Mouse (Mus musculus) limb, embryonic 13.5 days (tissue): ENCODE results near the gene Sox15. TPM values are rescaled to one million over a fixed set of nuclear protein-coding genes. Genes with fewer than 3 reads are reported as not detected.
A peak's percentile ranks its signal among the peaks of the same experiment; 100 is the strongest.

Source experiments
- ATAC-seq: fragments of 200-750 bp; cut with Nextera tagmentation; 2 replicates; pipeline ENCODE4 v1.8.0; 2017; ENCODE audit warnings: low read depth, moderate number of reproducible peaks, moderate TSS enrichment; ENCODE audit not compliant: low FRiP score
- H3K27ac ChIP-seq: fragments of 300-500 bp; sonication (generic); 2 replicates; pipeline ENCODE4 v1.5.1; 2015; ENCODE audit warnings: inconsistent platforms, mild to moderate bottlenecking, moderate library complexity
- H3K27me3 ChIP-seq: fragments of 300-500 bp; sonication (generic); 2 replicates; pipeline ENCODE4 v1.6.1; 2015; ENCODE audit warnings: mild to moderate bottlenecking, inconsistent platforms
- H3K36me3 ChIP-seq: fragments of 300-500 bp; sonication (generic); 2 replicates; pipeline ENCODE4 v1.6.1; 2015; ENCODE audit warnings: inconsistent platforms, mild to moderate bottlenecking, moderate library complexity
- H3K4me1 ChIP-seq: fragments of 300-500 bp; sonication (generic); 2 replicates; pipeline ENCODE4 v1.6.1; 2015; ENCODE audit warnings: inconsistent platforms
- H3K4me2 ChIP-seq: fragments of 300-500 bp; sonication (generic); replicated peaks from 2 replicates; pipeline ENCODE4 v1.6.1; 2015; ENCODE audit warnings: inconsistent platforms, mild to moderate bottlenecking, moderate library complexity
- H3K4me3 ChIP-seq: fragments of 300-500 bp; sonication (generic); 2 replicates; pipeline ENCODE4 v1.5.1; 2015; ENCODE audit warnings: moderate library complexity, mild to moderate bottlenecking, inconsistent platforms
- H3K9ac ChIP-seq: fragments of 300-500 bp; sonication (generic); 2 replicates; pipeline ENCODE4 v1.6.1; 2015; ENCODE audit warnings: mild to moderate bottlenecking, inconsistent platforms
- H3K9me3 ChIP-seq: fragments of 300-500 bp; sonication (generic); 2 replicates; pipeline ENCODE4 v1.6.1; 2016; ENCODE audit warnings: inconsistent platforms
- WGBS: fragments of 180-500 bp; shearing (Covaris S2); methylation state at CpG from one replicate; pipeline ENCODE4 v1.1.7; 2015; 5-methylcytosine and 5-hydroxymethylcytosine counted together
- polyA plus RNA-seq: library from polyadenylated mRNA; unstranded; fragments of >200 nt; fragmentation: Nextera tagmentation; extraction: Ambion mirVana; gene quantifications from 2 replicates; pipeline ENCODE4 v1.2.1, GENCODE M21; 2015

Sox15 gene
- polyA plus RNA-seq, 1 experiment from 2014 or later, result 0.57 TPM

- H3K9me3 ChIP-seq, result no peaks in the 10 kb centered on the region
- no peak for ATAC-seq
- 0 out of 2 replicates have a peak within 1 kb of the TSS, but pooled peaks have one; percentile 25 for H3K4me2 ChIP-seq
- H3K36me3 ChIP-seq, result peaks cover 71% of the 10 kb centered on the region
- peaks cover 32% of the 10 kb centered on the region for H3K4me1 ChIP-seq
- no peaks in the 10 kb centered on the region for H3K27me3 ChIP-seq
- no peak within 1 kb of the TSS for H3K9ac ChIP-seq
- H3K4me3 ChIP-seq, result no peak within 1 kb of the TSS
- no peak within 1 kb of the TSS for H3K27ac ChIP-seq
- 24% methylated on average over 7 of the region's 7 CpGs for WGBS
Measured at GRCm38 (mm10) chr11:69665961-69666664, 11.0 kb downstream of the Sox15 start, which contains the start of gene Cd68. TSS of gene Cd68 (minus strand) at chr11:69666153.

GRCm38 (mm10) chr11:69666665-69667005 is 11.5 kb downstream of the Sox15 start:
- peaks cover 27% of the 10 kb centered on the region for H3K4me1 ChIP-seq
- peaks cover 71% of the 10 kb centered on the region for H3K36me3 ChIP-seq
- ATAC-seq, result no peak
- no peaks in the 10 kb centered on the region for H3K9me3 ChIP-seq
- no peak overlapping the region for H3K4me3 ChIP-seq
- H3K27me3 ChIP-seq, result no peaks in the 10 kb centered on the region
- no peak overlapping the region for H3K4me2 ChIP-seq
- no peak overlapping the region for H3K27ac ChIP-seq
- H3K9ac ChIP-seq, result no peak overlapping the region
- 84% methylated on average over 3 of the region's 3 CpGs for WGBS

GRCm38 (mm10) chr11:69670786-69671725 is 15.9 kb downstream of the Sox15 start:
- ATAC-seq, result peak; percentile 66
- under 1% methylated on average over 47 of the region's 61 CpGs for WGBS
- H3K36me3 ChIP-seq, result peaks cover 75% of the 10 kb centered on the region

GRCm38 (mm10) chr11:69671726-69672124 is 16.6 kb downstream of the Sox15 start:
- Histone ChIP-seq H3K36me3 (peaks cover 75% of the 10 kb centered on the region), H3K9ac (peak overlapping the region; percentile 100), H3K4me3 (peak overlapping the region; percentile 100), H3K27me3 (no peaks in the 10 kb centered on the region), H3K9me3 (no peaks in the 10 kb centered on the region), H3K27ac (peak overlapping the region; percentile 97), H3K4me2 (peak overlapping the region; percentile 99), H3K4me1 (peaks cover 28% of the 10 kb centered on the region)
- WGBS, result under 1% methylated on average over 43 of the region's 43 CpGs
- ATAC-seq, result 0 out of 2 replicates have a peak, but pooled peaks have one; percentile 10

More at GRCm38 (mm10) chr11:69670786-69671725, 15.9 kb downstream of the Sox15 start:
- no peaks in the 10 kb centered on the region for H3K9me3 ChIP-seq
- H3K4me3 ChIP-seq, result peak overlapping the region; percentile 100
- H3K4me1 ChIP-seq, result peaks cover 28% of the 10 kb centered on the region
- peak overlapping the region; percentile 97 for H3K27ac ChIP-seq
- H3K4me2 ChIP-seq, result peak overlapping the region; percentile 99
- H3K9ac ChIP-seq, result peak overlapping the region; percentile 100
- H3K27me3 ChIP-seq, result no peaks in the 10 kb centered on the region

GRCm38 (mm10) chr11:69672211-69672706 is 17.1 kb downstream of the Sox15 start, which contains the start of gene Eif4a1:
TSS of gene Eif4a1 (minus strand) at chr11:69672423.
- Histone ChIP-seq H3K9ac (peak within 1 kb of the TSS; percentile 100), H3K27ac (peak within 1 kb of the TSS; percentile 97), H3K4me3 (peak within 1 kb of the TSS; percentile 100), H3K36me3 (peaks cover 75% of the 10 kb centered on the region), H3K4me2 (peak within 1 kb of the TSS; percentile 99), H3K4me1 (peaks cover 28% of the 10 kb centered on the region), H3K9me3 (no peaks in the 10 kb centered on the region), H3K27me3 (no peaks in the 10 kb centered on the region)
- under 1% methylated on average over 36 of the region's 36 CpGs for WGBS
- peak; percentile 98 for ATAC-seq

- Histone ChIP-seq H3K36me3 (peaks cover 61% of the 10 kb centered on the region), H3K9me3 (no peaks in the 10 kb centered on the region), H3K4me1 (peaks cover 35% of the 10 kb centered on the region), H3K4me2 (no peak overlapping the region; the same call in 1 of the 2 replicates), H3K27me3 (no peaks in the 10 kb centered on the region), H3K27ac (no peak overlapping the region), H3K9ac (no peak overlapping the region), H3K4me3 (no peak overlapping the region)
- whole genome bisulfite sequencing, result 100% methylated on average over 2 of the region's 2 CpGs
- ATAC-seq, result no peak
Measured at GRCm38 (mm10) chr11:69679144-69679543, 24.0 kb downstream of the Sox15 start.

GRCm38 (mm10) chr11:69680136-69680855 is 25.2 kb downstream of the Sox15 start:
- ATAC-seq, result no peak
- Histone ChIP-seq H3K4me1 (peaks cover 41% of the 10 kb centered on the region), H3K9me3 (no peaks in the 10 kb centered on the region), H3K27me3 (no peaks in the 10 kb centered on the region), H3K4me2 (peak overlapping the region; percentile 95), H3K4me3 (peak overlapping the region; percentile 84), H3K27ac (no peak overlapping the region), H3K9ac (peak overlapping the region; percentile 91), H3K36me3 (peaks cover 50% of the 10 kb centered on the region)
- 92% methylated on average over 30 of the region's 30 CpGs for WGBS

GRCm38 (mm10) chr11:69681314-69682208 is 26.4 kb downstream of the Sox15 start, which contains the start of gene Senp3:
TSS of gene Senp3 (minus strand) at chr11:69682084.
- H3K27me3 ChIP-seq, result no peaks in the 10 kb centered on the region
- peak within 1 kb of the TSS; percentile 95 for H3K4me2 ChIP-seq
- H3K9ac ChIP-seq, result peak within 1 kb of the TSS; percentile 91
- H3K9me3 ChIP-seq, result no peaks in the 10 kb centered on the region
- peaks cover 37% of the 10 kb centered on the region for H3K36me3 ChIP-seq
- peak; percentile 95 for ATAC-seq
- H3K27ac ChIP-seq, result peak within 1 kb of the TSS; percentile 95
- H3K4me3 ChIP-seq, result peak within 1 kb of the TSS; percentile 84
- WGBS, result under 1% methylated on average over 78 of the region's 80 CpGs
- H3K4me1 ChIP-seq, result peaks cover 52% of the 10 kb centered on the region

- Histone ChIP-seq H3K4me3 (peak overlapping the region; percentile 84), H3K9ac (peak overlapping the region; percentile 91), H3K27me3 (no peaks in the 10 kb centered on the region), H3K36me3 (peaks cover 31% of the 10 kb centered on the region), H3K27ac (peak overlapping the region; percentile 95), H3K4me2 (peak overlapping the region; percentile 95), H3K9me3 (no peaks in the 10 kb centered on the region), H3K4me1 (peaks cover 60% of the 10 kb centered on the region)
- 27% methylated on average over 24 of the region's 24 CpGs for WGBS
- ATAC-seq, result no peak
Measured at GRCm38 (mm10) chr11:69682209-69682839, 27.2 kb downstream of the Sox15 start.

GRCm38 (mm10) chr11:69682840-69683533 is 27.9 kb downstream of the Sox15 start:
- H3K27ac ChIP-seq, result peak overlapping the region; percentile 95
- 14% methylated on average over 12 of the region's 12 CpGs for WGBS

More at GRCm38 (mm10) chr11:69682840-69683533, 27.9 kb downstream of the Sox15 start:
- Histone ChIP-seq H3K36me3 (peaks cover 24% of the 10 kb centered on the region), H3K4me2 (peak overlapping the region; percentile 95), H3K4me1 (peaks cover 60% of the 10 kb centered on the region), H3K9me3 (no peaks in the 10 kb centered on the region), H3K27me3 (no peaks in the 10 kb centered on the region), H3K9ac (peak overlapping the region; percentile 9), H3K4me3 (peak overlapping the region; percentile 84)
- peak; percentile 34; the same call in 1 of the 2 replicates for ATAC-seq
